Mouse (Mus musculus): Measurements from ENCODE around the gene Pex11a.

The Pex11a gene

GRCm38 (mm10) chr7:79738913-79739312 is 4.0 kb downstream of the Pex11a start:
- no peak for DNase-seq (ENCODE audit: low spot score)

GRCm38 (mm10) chr7:79736511-79736910 is 6.4 kb downstream of the Pex11a start:
- no peak for DNase-seq (ENCODE audit: low spot score)

- peak; percentile 70 for DNase-seq (ENCODE audit: low spot score)
These were observed 8.4 kb downstream of the Pex11a start for GRCm38 (mm10) chr7:79734563-79734962.

GRCm38 (mm10) chr7:79732622-79733021 is 10.3 kb downstream of the Pex11a start, which contains the start of gene Plin1:
TSS of gene Plin1 (minus strand) at chr7:79732903.
- DNase-seq (ENCODE audit: low spot score) = no peak

GRCm38 (mm10) chr7:79731438-79731837 is 11.5 kb downstream of the Pex11a start:
- no peak for DNase-seq (ENCODE audit: low spot score)

GRCm38 (mm10) chr7:79729743-79730370 is 13.1 kb downstream of the Pex11a start:
- DNase-seq (ENCODE audit: low spot score) = no peak

GRCm38 (mm10) chr7:79729169-79729568 is 13.8 kb downstream of the Pex11a start:
- DNase-seq (ENCODE audit: low spot score) = peak; percentile 72

- peak; percentile 66 for DNase-seq (ENCODE audit: low spot score)
These were observed 14.7 kb downstream of the Pex11a start for GRCm38 (mm10) chr7:79728219-79728618.

GRCm38 (mm10) chr7:79727091-79727490 is 15.8 kb downstream of the Pex11a start:
- peak; percentile 57 for DNase-seq (ENCODE audit: low spot score)

GRCm38 (mm10) chr7:79721386-79721977 is 21.4 kb downstream of the Pex11a start:
- peak; percentile 62 for DNase-seq (ENCODE audit: low spot score)

GRCm38 (mm10) chr7:79715187-79715981 is 27.5 kb downstream of the Pex11a start, which contains the start of gene Kif7:
TSS of gene Kif7 (minus strand) at chr7:79715720.
- peak; percentile 88 for DNase-seq (ENCODE audit: low spot score)

- DNase-seq (ENCODE audit: low spot score) = no peak
These were observed 32.1 kb downstream of the Pex11a start for GRCm38 (mm10) chr7:79710831-79711230.

- DNase-seq (ENCODE audit: low spot score) = no peak
These were observed 32.8 kb downstream of the Pex11a start for GRCm38 (mm10) chr7:79710130-79710607.

- DNase-seq (ENCODE audit: low spot score) = no peak
These were observed 37.7 kb downstream of the Pex11a start for GRCm38 (mm10) chr7:79705210-79705609.

GRCm38 (mm10) chr7:79702755-79703154 is 40.2 kb downstream of the Pex11a start:
- DNase-seq (ENCODE audit: low spot score) = no peak

GRCm38 (mm10) chr7:79696495-79696894 is 46.4 kb downstream of the Pex11a start:
- DNase-seq (ENCODE audit: low spot score) = no peak

Measured in ovary, postnatal 36 days (tissue).